ENCODE assay signal across 14 mouse cellular contexts in genomic region chr7:25434654-25435545, GRCm38 (mm10). TPM values are rescaled to one million over a fixed set of nuclear protein-coding genes. Genes with fewer than 3 reads are reported as not detected.
DNase-seq lines count a peak whose midpoint lies in the region; ATAC-seq and TF ChIP-seq lines count a peak whose summit lies in the region.
"Had no signal": no experiment of that assay in that cellular context is flagged by ENCODE, and none has a peak within 500 bp of the region (broad histone marks: within the 10 kb centered on the region; RNA-seq: fewer than 3 reads in every experiment).

No protein-coding gene starts in this region.

- no peaks in the 10 kb centered on the region for H3K9me3 ChIP-seq in kidney, embryonic 15.5 days (replicated peaks)
- H3K9me3 ChIP-seq in E14TG2a.4 (ENCODE audit: low read length) = no peaks in the 10 kb centered on the region
- H3K9me3 ChIP-seq in forebrain, embryonic 11.5 days (ENCODE audit: control insufficient read depth, low read length) = no peaks in the 10 kb centered on the region
- H3K9me3 ChIP-seq: heart, embryonic 10.5 days; limb, embryonic 15.5 days had no signal

- no peak overlapping the region for H3K27ac ChIP-seq in kidney, embryonic 15.5 days
- H3K27ac ChIP-seq in cortical plate, adult 2 months (ENCODE audit: insufficient read depth, low read length) = peak overlapping the region; percentile 68; the same call in 1 of the 2 replicates
- H3K27ac ChIP-seq in forebrain, embryonic 11.5 days (ENCODE audit: low read depth, low read length) = no peak overlapping the region
- H3K27ac ChIP-seq: heart, embryonic 10.5 days; hindbrain, postnatal 0 days; limb, embryonic 15.5 days had no signal

- WGBS in kidney, embryonic 15.5 days = 86% methylated on average over 10 of the region's 10 CpGs
- 85% methylated on average over 10 of the region's 10 CpGs for WGBS in forebrain, embryonic 11.5 days

- TF ChIP-seq POLR2A in cortical plate, adult 2 months (IDR thresholded peaks at IDR 0.05; ENCODE audit: extremely low read depth, insufficient read depth, low read length) = no peak

- no peak overlapping the region for H3K4me3 ChIP-seq in kidney, embryonic 15.5 days (replicated peaks)
- H3K4me3 ChIP-seq in E14TG2a.4 (replicated peaks; ENCODE audit: low read length) = peak overlapping the region; percentile 45; the same call in 1 of the 2 replicates
- no peak overlapping the region for H3K4me3 ChIP-seq in cortical plate, adult 2 months (ENCODE audit: insufficient read depth, low read length)
- no peak overlapping the region for H3K4me3 ChIP-seq in forebrain, embryonic 11.5 days (ENCODE audit: low read depth, low read length)
- H3K4me3 ChIP-seq: heart, embryonic 10.5 days; limb, embryonic 15.5 days had no signal

- ATAC-seq in kidney, embryonic 15.5 days (replicated peaks; ENCODE audit: low FRiP score) = no peak
- no peak for ATAC-seq in megakaryocyte-erythroid progenitor cell, adult 5-6 weeks (replicated peaks; ENCODE audit: low FRiP score, low TSS enrichment, poor library complexity, severe bottlenecking)
- ATAC-seq in forebrain, embryonic 11.5 days (replicated peaks; ENCODE audit: low FRiP score) = no peak
- ATAC-seq: hindbrain, postnatal 0 days; midbrain, embryonic 16.5 days had no signal

- H3K4me2 ChIP-seq in kidney, embryonic 15.5 days = no peak overlapping the region
- no peak overlapping the region for H3K4me2 ChIP-seq in forebrain, embryonic 11.5 days (ENCODE audit: low read depth, low read length, severe bottlenecking)
- H3K4me2 ChIP-seq: limb, embryonic 15.5 days had no signal

- no peaks in the 10 kb centered on the region for H3K36me3 ChIP-seq in kidney, embryonic 15.5 days
- 0 out of 2 replicates have a peak, but pooled peaks cover 3% of the 10 kb centered on the region for H3K36me3 ChIP-seq in E14TG2a.4 (ENCODE audit: insufficient read depth, low read length)
- H3K36me3 ChIP-seq in forebrain, embryonic 11.5 days (ENCODE audit: control insufficient read depth, insufficient read depth, low read length) = no peaks in the 10 kb centered on the region
- H3K36me3 ChIP-seq: heart, embryonic 10.5 days; limb, embryonic 15.5 days had no signal

- no peak for TF ChIP-seq CTCF in E14TG2a.4 (conservative IDR thresholded peaks at IDR 0.05; ENCODE audit: low read length)
- TF ChIP-seq CTCF in cortical plate, adult 2 months (IDR thresholded peaks at IDR 0.05; ENCODE audit: extremely low read depth, insufficient read depth, low read length) = no peak

- H3K4me1 ChIP-seq in kidney, embryonic 15.5 days = peaks cover 33% of the 10 kb centered on the region
- peaks cover 85% of the 10 kb centered on the region for H3K4me1 ChIP-seq in E14TG2a.4 (replicated peaks; ENCODE audit: low read depth, low read length)
- H3K4me1 ChIP-seq in cortical plate, adult 2 months (ENCODE audit: control insufficient read depth, insufficient read depth, low read length) = no peaks in the 10 kb centered on the region
- H3K4me1 ChIP-seq in forebrain, embryonic 11.5 days (replicated peaks; ENCODE audit: control insufficient read depth, insufficient read depth, low read length) = peaks cover 4% of the 10 kb centered on the region; the same call in 1 of the 2 replicates

- H3K9ac ChIP-seq in kidney, embryonic 15.5 days = no peak overlapping the region
- H3K9ac ChIP-seq in forebrain, embryonic 11.5 days (ENCODE audit: low read length) = no peak overlapping the region
- H3K9ac ChIP-seq: limb, embryonic 15.5 days had no signal

- H3K27me3 ChIP-seq in kidney, embryonic 15.5 days = no peaks in the 10 kb centered on the region
- no peaks in the 10 kb centered on the region for H3K27me3 ChIP-seq in E14TG2a.4 (ENCODE audit: insufficient read depth, low read length)
- H3K27me3 ChIP-seq in forebrain, embryonic 11.5 days (ENCODE audit: control insufficient read depth, insufficient read depth, low read length) = no peaks in the 10 kb centered on the region
- H3K27me3 ChIP-seq: limb, embryonic 15.5 days had no signal

- peak; percentile 30 for DNase-seq in kidney, adult 9 months
- peak; percentile 79 for DNase-seq in lung, postnatal 36 days
- no peak for DNase-seq in forebrain, embryonic 11.5 days (ENCODE audit: low spot score)
- DNase-seq: cerebellum, adult 9-11 months; thymus, postnatal 14 days had no signal

RNA-seq across cellular contexts. Expression of gene Cxcl17, which starts 22.2 kb away (rescaled TPM):
- polyA plus RNA-seq in kidney, embryonic 15.5 days (2015; fragmentation: Nextera tagmentation; extraction: Ambion mirVana) = 0.45 and 0.84 TPM in 2 replicates
- polyA plus RNA-seq in cortical plate, adult 2 months (2012; rRNA removed) = not detected in 2 replicates
- total RNA-seq in megakaryocyte-erythroid progenitor cell, adult 5-6 weeks (2014; fragmentation: Nextera tagmentation) = not detected in 2 replicates
- total RNA-seq in megakaryocyte-erythroid progenitor cell, adult 5-6 weeks (2017) = not detected in 2 replicates
- 0.69 TPM in 1 of 2 replicates, not detected in the other for polyA plus RNA-seq in forebrain, embryonic 11.5 days (2014; fragmentation: Nextera tagmentation; extraction: Ambion mirVana)
- total RNA-seq: hindbrain, postnatal 0 days; layer of hippocampus, postnatal 25 days had no signal

RNA-seq across cellular contexts. Expression of gene Lipe, which starts 36.4 kb away (rescaled TPM):
- polyA plus RNA-seq in kidney, embryonic 15.5 days (2015; fragmentation: Nextera tagmentation; extraction: Ambion mirVana) = 9.6 and 12.2 TPM in 2 replicates
- 8.0 and 9.1 TPM in 2 replicates for polyA plus RNA-seq in cortical plate, adult 2 months (2012; rRNA removed)
- total RNA-seq in megakaryocyte-erythroid progenitor cell, adult 5-6 weeks (2014; fragmentation: Nextera tagmentation) = 7.1 and 12.6 TPM in 2 replicates
- 4.5 and 6.4 TPM in 2 replicates for total RNA-seq in megakaryocyte-erythroid progenitor cell, adult 5-6 weeks (2017)
- polyA plus RNA-seq in forebrain, embryonic 11.5 days (2014; fragmentation: Nextera tagmentation; extraction: Ambion mirVana) = 3.0 and 3.8 TPM in 2 replicates

RNA-seq across cellular contexts. Expression of gene Ceacam1, which starts 42.5 kb away (rescaled TPM):
- 3.9 and 11.4 TPM in 2 replicates for polyA plus RNA-seq in kidney, embryonic 15.5 days (2015; fragmentation: Nextera tagmentation; extraction: Ambion mirVana)
- 4.7 and 5.1 TPM in 2 replicates for polyA plus RNA-seq in cortical plate, adult 2 months (2012; rRNA removed)
- 6.6 and 6.8 TPM in 2 replicates for total RNA-seq in megakaryocyte-erythroid progenitor cell, adult 5-6 weeks (2014; fragmentation: Nextera tagmentation)
- 1.3 and 6.4 TPM in 2 replicates for total RNA-seq in megakaryocyte-erythroid progenitor cell, adult 5-6 weeks (2017)
- 0.51 and 0.81 TPM in 2 replicates for polyA plus RNA-seq in forebrain, embryonic 11.5 days (2014; fragmentation: Nextera tagmentation; extraction: Ambion mirVana)
